Mouse (Mus musculus): ENCODE results near the gene Ncf1.

Ncf1 gene

GRCm38 (mm10) chr5:134243661-134244436 is 14.4 kb upstream of the Ncf1 start:
- DNase-seq: no peak

DNA sequence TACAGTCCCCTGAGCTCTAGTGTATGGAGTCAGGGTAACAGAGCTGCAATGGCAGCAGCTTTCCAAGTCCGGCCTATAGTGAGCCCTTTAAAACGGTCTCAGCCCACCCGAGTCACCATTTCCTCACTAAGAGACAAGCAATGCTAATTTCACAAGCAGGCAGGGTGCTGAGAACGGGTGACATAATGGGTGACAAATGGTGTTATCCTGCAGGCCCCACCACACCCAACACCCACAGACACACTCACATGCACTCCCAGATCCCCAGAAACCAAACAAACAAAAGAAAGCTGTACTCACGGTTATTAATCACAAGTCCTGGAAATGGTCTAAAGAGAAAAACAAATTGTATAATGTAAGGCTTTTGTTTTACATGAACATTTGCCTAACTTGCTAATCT is 12.4 kb upstream of the Ncf1 start:
- DNase-seq: no peak

DNA sequence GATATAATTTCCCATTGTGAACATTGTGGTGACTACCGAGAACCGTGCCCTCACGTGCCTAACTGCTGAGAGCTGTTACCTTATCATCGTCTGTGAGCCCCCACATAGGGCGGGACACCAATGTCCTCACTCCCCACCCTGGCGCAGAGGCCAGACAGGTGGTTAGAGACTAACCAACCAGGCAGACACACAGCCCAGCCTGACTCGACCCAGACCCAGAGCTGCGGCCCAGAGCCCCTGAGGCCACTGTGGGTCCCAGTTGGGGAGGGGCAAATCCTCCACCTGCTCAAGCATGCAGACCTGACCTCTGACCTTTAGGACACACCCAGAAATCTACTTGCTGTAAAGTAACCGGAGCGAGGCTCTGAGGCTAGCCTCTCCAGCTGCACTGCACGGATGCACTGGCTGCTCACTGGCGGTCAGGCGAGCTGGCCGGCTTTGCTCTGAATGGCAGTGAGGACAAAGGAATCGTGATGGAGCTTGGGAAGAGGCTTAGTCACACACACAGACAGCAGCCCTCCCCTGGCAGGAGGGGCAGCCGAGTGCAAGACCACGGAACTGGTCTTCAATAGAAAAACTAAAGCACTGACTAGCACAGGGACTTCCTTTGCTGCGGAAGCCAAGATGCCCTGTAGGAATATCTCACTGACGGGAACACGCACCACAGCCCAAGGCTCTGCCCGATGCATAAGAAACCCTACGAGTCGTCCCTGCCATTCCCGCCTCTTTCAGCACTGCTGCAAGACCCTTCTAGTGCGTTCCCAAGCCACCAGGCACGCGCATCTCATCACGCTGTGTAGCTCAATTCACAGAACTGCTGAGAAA is 8.7 kb upstream of the Ncf1 start:
- DNase-seq: peak; percentile 26

DNA sequence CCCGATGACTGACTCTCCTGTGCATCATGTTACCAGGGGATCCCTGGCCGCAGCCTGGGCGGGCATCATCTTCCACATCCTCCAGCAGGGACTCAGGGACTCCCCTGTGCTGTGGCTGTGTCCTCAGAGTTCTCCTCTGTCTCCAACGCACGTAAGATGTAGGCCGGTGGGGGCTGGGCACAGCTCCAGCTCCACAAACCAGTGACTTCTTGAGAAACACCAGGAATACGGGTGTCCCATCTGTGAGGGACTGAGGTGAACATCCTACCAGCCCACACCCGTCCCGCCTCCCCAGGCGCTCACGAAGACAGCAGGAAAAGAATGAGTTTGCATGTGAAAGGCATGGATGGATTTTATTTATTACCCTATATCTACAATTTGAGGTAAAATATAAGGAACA is 8.1 kb upstream of the Ncf1 start:
- no peak for DNase-seq

- DNase-seq: no peak
Observed at GRCm38 (mm10) chr5:134236796-134237195, 7.4 kb upstream of the Ncf1 start.

DNA sequence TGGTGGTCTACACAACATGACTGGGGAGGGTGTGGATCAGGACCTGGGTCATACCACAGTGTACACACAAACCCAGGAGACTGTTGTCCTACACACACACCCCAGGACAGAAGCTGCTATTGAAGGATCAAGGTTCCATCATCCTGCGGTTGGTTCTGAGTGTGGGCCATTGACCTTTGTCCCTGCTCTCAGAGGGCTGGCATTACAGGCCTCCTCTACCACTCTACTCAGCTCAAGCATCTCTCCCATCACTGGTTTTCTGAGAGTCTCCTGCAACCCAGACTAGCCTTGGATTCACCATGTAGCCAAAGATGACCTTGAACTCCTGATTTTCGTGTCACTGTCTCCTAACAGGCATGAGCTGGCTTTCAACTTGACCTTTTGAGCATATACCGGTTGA is 6.8 kb upstream of the Ncf1 start:
- no peak for DNase-seq

- DNase-seq: peak; percentile 78
Observed at GRCm38 (mm10) chr5:134235111-134235510, 5.7 kb upstream of the Ncf1 start.

DNA sequence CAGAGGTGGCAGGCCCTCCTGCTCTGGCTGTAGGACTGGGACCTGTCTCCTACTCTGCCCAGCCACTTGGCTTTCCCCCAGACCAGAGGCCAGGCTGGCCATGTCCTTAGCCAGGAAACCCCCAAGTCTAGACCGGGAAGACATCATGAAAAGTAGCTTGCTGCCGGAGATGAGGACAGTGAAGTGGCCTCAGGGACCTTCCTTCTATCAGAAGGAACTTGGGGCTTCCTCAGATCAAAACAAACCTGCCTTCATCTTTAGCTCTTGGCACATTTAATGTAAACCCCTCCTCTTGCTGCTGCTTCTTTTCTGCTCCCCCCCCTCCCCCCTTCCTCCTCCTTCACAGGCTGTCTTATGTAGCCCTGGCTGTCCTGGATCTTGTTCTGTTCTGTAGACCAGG is 4.8 kb upstream of the Ncf1 start:
- peak; percentile 41 for DNase-seq

DNA sequence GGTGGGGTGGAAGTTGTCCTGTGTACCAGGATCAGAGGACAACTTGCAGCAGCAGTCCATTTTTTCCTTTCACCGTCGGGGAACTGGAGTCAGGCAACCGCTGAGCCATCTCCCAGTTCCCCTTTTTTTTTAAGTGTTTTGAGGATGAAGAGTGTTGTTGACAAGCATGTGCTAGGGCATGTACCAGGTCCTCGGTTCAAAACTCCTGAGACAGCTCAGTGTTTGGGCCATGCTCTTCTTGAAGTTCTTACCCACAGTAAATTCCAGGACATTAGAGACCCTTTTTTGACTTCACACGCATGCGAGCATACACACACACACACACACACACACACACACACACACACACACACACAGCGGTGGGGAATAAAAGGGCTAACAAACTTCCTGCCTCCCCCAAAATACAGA is 3.8 kb upstream of the Ncf1 start:
- no peak for DNase-seq

- DNase-seq: peak; percentile 60
Observed at GRCm38 (mm10) chr5:134232568-134232967, 3.1 kb upstream of the Ncf1 start.

- peak; percentile 35 for DNase-seq
Observed at GRCm38 (mm10) chr5:134232111-134232510, 2.7 kb upstream of the Ncf1 start.

DNA sequence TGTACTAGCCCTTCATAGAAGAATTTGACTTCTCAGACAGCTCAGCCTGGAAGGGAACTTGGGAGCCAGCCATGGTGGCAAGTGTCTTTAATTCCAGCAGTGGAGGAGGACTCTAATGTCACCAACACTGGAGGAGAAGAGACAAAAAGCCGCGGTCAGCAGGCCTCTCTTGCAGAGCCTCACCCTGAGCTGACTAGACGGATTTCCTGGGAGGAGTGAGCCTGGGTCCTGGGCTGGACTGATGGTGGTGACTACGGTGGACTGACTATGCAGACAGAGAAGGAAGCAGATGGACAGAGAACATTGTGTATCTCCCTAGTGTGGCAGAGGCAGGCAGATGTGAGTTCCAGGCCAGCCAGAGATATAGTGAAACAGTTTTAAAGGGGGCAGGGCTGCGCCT is 2.0 kb upstream of the Ncf1 start:
- peak; percentile 34 for DNase-seq

DNA sequence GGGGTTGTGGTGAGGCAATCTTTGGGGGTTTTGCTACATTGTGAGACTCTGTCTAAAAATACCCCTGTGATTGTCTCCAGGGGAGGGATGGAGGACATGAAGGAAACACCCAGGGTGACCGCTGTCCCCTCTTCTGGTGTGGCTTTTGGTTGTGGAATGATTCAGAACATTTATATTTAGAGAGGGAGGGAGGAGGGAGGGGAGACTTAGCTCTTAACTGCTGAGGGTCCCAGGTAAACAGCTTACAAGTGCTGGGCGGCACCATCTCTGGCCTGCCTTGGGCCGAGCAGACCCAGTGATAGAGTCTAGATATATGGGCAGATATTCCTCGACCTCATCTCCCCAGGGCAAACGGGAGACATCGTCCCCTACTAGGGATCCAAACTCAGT is 1.2 kb downstream of the Ncf1 start:
- no peak for DNase-seq

- DNase-seq: peak; percentile 28
Observed at GRCm38 (mm10) chr5:134227574-134228248, 1.7 kb downstream of the Ncf1 start.

DNA sequence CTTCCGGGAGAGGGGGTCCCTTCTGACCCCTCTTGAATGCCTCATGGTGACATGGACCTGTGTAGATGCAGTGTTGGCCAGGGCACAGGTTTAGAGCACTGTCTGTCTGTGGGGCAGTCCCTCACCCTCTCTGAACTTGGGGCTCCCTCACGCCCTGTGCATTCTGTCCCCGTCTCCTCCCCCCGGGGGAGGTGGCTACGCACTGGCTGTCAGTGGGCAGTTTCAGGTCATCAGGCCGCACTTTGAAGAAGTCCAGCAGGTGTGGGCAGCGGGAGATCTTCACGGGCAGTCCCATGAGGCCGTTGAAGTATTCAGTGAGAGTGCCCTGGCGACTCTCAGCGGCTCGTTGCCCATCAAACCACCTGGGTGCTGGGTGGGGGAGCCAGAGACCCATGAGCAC is 2.5 kb downstream of the Ncf1 start:
- no peak for DNase-seq

DNA sequence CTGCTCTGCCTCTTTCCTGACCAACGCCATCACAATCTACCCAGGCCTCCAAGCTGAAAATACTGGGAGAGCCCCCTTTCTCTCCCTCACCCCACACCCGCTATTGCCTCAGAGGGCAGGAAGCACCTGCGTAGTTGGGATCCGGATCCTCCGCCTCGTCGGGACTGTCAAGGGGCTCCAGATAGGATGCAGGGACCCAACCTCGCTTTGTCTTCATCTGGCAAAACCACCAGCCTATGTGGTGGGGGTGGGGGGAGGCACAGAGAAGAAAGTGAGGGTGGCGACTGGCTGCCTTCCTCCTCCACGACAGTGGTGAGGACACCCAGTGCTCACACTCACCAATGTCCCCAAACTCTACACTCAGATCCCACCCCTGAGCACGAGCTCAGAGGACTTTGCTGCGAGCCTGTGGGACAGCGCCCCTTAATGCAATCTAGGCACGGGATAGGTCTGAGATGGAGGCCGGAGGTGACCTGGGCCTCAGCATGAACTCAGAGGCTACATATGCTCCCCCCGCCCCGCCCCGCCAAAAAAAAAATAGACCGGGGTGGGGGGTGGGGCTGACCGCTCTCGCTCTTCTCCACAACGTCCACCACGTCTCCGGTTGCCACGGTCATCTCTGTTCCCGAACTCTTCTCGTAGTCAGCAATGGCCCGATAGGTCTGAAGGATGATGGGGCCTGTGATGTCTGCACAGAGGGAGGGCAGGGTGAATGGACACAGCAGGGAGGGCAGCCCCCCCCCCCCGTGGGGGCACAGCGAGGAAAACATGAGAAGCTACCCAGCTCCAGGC is 4.1 kb downstream of the Ncf1 start:
- DNase-seq: peak; percentile 56

- DNase-seq: peak; percentile 49
Observed at GRCm38 (mm10) chr5:134221708-134222150, 7.7 kb downstream of the Ncf1 start.

GRCm38 (mm10) chr5:134221278-134221677 is 8.1 kb downstream of the Ncf1 start:
- no peak for DNase-seq

- DNase-seq: no peak
Observed at GRCm38 (mm10) chr5:134217900-134218299, 11.5 kb downstream of the Ncf1 start.

DNA sequence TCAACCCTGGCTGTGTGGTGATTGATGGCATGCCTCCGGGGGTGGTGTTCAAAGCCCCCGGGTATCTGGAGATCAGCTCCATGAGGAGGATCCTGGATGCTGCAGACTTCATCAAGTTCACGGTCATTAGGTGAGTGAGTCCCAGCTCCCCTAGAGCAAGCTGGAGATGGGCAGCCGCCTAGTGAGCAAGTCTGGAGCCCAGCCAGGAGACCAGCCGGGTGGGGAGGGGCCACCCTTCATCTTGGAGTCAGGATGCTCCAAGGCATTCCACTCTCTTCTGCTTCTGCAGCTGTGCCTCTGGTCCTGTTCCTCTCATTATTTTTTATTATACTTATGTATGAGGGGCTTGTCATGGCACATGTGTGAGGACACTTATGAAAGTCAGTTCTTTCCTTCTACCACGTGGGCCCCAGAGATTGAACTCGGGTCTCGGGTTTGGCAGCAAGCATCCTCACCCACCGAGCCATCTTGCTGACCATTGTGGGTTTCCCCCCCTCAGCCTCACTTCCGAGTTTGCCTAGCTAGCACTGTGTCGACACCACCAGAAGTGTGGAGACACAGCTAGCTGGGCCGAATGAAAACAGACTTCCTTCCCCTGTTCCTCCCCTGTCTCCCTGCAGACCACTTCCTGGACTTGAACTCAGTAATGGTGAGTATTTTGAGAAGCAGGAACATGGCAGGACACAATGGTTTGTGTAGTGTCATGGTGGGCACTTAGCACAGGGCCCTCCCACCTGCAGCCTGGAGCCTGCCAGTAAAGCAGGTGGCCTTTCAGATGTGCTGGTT is 15.2 kb downstream of the Ncf1 start:
- DNase-seq: peak; percentile 72

GRCm38 (mm10) chr5:134209931-134210554 is 19.4 kb downstream of the Ncf1 start:
- peak; percentile 63 for DNase-seq

Measured in kidney, postnatal 10 days (tissue).